Mouse (Mus musculus) lung, postnatal 0 days (tissue): ENCODE measurements around the gene Anapc1.

ENCODE experiments used
- CTCF ChIP-seq: IDR thresholded peaks from 2 replicates; pipeline ENCODE4 v1.5.1; 2016; ENCODE audit warnings: antibody characterized with exemption, mild to moderate bottlenecking
- EP300 ChIP-seq: IDR thresholded peaks from 2 replicates; pipeline ENCODE4 v1.6.1; 2016; ENCODE audit warnings: antibody characterized with exemption, mild to moderate bottlenecking, control low read depth

DNA sequence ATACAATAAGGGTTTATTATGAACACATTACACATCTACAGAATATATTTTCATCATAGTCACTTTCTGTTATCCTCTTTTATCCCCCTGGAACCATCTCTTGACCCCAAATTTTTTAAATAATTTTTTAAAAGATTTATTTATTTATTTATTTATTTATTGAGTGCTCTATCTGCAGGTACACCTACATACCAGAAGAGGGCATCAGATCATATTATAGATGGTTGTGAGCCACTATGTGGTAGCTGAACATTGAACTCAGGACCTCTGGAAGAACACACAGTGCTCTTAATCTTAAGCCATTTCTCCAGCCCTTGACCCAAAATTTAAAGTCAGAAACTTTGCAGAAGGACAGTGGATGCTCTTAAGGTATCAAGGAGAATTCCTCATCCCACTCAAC, 7.4 kb upstream of the Anapc1 start:
- TF ChIP-seq CTCF (peak; percentile 37; the same call in 1 of the 2 replicates), EP300 (no peak)
